Mouse (Mus musculus) ovary, postnatal 10 days (tissue): ENCODE measurements around the gene Cfdp1.
"Not testable (repeated sequence)": the region's sequence is repeated elsewhere in the genome, so short reads cannot be mapped to it uniquely, and the experiment has no call there.

Experiments
- DNase-seq: peaks from one replicate; pipeline ENCODE4 v3.0.0; 2022; ENCODE audit warnings: low spot score

Gene Cfdp1

DNA sequence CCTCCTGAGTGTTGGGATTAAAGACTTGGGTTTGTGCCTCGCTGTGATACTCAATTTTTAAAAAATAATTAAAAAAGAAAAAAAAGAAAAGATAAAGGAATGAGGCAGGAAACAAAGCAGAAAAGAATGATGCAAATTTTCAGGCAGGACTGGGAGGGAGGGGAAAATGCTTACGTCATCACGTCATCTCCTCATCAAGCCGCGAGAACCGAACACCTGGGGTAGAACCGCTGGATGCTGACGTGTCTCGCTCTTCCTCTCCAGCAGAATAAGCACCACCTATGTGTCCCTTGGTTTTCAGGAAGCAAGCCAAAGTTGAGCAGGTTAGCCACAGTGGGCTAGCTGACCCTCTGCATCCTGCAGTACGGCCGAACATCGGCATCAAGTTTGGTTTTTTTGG is 1.9 kb upstream of the Cfdp1 start:
- no peak for DNase-seq

DNA sequence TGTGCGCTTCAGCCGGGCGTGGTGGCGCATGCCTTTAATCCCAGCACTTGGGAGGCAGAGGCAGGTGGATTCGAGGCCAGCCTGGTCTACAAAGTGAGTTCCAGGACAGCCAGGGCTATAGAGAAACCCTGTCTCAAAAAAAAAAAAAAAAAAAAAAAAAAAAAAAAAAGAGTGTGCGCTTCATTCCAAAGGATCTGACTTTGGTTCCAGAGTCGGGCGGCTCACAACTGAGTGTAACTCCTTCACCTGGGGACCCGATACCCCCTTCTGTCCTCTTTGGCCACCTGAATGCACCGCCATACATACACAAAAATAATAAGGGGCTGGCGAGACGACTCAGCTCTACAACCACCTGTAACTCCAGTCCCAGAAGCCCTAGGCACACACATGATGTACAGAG is 872 bp downstream of the Cfdp1 start:
- not testable (repeated sequence) for DNase-seq

GRCm38 (mm10) chr8:111846746-111847145 is 7.3 kb downstream of the Cfdp1 start:
- no peak for DNase-seq

DNA sequence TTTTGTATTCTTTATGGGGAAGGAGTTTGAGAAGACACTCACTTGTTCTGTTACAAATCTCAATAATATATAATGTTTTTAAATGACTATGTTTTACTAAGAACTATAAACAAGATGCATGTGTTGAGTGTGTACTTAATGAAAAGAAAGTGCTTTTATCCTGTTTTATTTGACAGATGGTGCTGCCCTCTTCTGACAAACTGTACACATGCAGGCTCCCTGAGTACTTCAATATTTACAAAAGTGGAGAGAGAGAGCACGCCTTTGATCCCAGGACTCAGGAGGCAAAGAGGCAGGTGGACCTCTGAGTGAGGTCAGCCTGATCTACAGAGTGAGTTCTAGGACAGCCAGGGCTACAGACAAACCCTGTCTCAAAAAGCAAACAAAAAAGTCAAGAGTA is 18.6 kb downstream of the Cfdp1 start:
- no peak for DNase-seq

DNA sequence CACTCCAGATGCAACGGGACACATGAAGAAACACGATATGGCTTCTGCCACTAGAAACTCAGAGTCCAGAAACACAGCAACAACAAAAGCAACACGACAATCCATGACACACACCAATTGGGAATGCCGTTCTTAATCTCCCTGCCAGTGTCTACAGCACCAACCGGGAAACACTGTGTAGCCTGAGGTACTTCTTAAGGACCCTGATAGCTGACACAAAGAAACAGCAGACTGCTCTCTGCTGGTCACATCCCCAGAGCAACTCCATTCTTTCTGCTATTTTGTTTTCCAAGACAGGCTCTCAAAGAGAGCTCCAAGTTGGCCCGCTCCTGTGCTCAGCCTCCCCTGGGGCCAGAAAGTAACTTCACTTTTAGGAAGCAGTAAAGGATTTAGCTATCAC is 20.1 kb downstream of the Cfdp1 start:
- DNase-seq: no peak

GRCm38 (mm10) chr8:111832983-111833382 is 21.1 kb downstream of the Cfdp1 start:
- no peak for DNase-seq

GRCm38 (mm10) chr8:111831996-111832395 is 22.1 kb downstream of the Cfdp1 start:
- DNase-seq: no peak

DNA sequence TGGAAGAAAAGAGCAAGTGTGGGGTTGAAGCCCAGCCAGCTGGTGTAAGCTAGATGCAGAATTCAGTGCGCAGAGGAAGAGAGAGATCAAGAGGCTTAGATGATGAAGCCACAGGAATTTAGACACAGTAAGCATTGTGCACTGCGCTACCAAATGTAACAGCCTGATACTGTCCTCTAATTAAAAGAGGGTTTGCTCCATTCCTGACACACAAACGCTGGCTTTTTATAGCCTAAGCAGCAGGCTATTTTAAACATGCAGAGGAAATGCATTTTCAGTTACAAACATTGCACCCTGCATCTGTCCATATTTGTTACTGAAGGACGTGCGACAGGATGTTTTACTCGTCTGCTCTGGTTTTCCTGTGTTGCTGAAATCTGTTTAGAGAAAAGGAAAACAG is 25.5 kb downstream of the Cfdp1 start:
- DNase-seq: no peak

DNA sequence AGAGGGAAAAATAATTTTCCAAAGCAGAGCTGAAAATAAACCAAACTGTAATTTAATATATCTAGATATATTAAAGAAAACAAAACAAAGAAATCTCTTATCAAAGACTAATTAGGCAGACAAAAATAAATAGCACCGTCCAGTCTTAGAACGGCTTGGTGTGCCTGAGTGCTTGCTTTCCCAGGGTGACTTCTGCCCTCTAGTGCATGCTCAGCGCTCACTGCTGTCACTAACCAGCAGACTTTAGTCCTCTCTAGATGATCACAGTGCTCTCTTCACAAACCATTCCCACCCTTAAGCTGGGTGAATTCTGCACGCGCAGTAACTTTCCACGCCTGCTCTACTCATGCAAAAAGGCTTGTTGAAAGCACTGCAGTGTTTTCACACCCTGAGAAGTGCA is 28.9 kb downstream of the Cfdp1 start:
- no peak for DNase-seq

DNA sequence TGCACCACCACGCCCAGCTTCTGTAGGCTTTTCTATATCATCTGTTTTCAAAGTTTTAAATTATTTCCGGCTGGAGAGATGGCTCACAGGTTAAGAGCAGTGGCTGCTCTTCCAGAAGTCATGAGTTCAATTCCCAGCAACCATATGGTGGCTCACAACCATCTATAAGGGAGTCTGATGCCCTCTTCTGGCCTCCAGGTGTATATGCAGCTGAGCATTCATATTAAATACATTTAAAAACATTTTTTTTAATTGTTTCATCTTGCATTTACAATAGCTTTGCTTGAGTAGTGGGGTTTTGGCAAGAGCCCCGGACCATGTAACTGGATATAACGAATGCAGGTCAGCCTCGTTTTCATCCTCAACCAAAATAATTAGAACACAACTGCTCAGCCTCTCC is 29.8 kb downstream of the Cfdp1 start:
- DNase-seq: no peak

GRCm38 (mm10) chr8:111821199-111821598 is 32.9 kb downstream of the Cfdp1 start:
- no peak for DNase-seq

- no peak for DNase-seq
These were observed 33.4 kb downstream of the Cfdp1 start for GRCm38 (mm10) chr8:111820691-111821090.

- DNase-seq: no peak
These were observed 34.1 kb downstream of the Cfdp1 start for GRCm38 (mm10) chr8:111820018-111820417.

DNA sequence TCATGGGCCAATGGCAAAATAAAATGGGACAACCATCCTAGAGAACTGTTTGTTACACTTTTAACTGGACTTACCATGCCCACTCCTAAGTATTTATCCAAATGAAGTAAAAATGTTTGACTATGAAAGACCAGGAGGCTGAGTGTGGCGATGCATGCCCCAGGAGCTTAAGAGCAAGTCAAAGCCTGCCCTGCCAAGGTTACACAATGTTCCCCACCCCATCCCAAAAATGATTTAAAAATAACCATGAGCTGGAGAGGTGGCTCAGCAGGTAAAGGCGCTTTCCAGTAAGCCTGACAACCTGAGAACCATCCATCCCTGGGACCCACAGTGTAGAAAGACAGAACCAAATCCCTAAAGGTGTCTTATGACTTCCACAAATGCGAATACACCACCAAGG is 35.5 kb downstream of the Cfdp1 start:
- DNase-seq: no peak

GRCm38 (mm10) chr8:111815078-111815477 is 39.0 kb downstream of the Cfdp1 start:
- no peak for DNase-seq

GRCm38 (mm10) chr8:111813818-111814217 is 40.3 kb downstream of the Cfdp1 start:
- no peak for DNase-seq

- DNase-seq: no peak
These were observed 41.3 kb downstream of the Cfdp1 start for GRCm38 (mm10) chr8:111812835-111813234.

DNA sequence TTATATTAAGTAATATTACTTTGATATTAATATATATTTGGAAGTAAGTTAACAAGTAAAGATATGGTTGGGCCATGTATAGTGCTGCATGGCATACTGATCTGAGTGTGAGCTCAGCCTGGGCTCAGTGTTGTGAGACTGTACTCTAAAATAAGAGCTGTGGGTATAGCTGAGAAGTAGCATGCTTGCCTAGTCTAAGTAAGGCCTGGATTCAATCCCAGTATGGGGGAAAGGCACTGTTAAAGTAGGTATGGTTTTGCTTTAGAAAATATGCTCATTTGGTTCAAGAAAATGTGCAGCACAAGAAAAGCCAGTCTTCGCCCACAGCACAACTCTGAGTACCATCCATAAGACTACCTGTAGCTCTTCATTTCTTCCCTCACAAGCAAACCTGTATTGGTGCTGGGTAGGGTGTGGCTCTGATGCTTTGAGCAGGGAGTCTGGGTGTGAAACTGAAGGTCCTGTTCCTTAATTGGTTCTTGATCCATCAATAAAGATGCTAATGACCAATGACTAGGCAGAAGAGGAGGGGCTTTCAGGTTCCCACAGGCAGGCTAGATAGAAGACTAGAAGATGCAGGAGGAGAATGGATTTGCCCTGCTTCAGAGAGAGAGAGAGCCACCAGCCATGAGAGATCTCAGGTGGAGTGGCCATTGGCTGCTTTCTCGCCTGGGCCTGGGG is 43.3 kb downstream of the Cfdp1 start:
- no peak for DNase-seq

DNA sequence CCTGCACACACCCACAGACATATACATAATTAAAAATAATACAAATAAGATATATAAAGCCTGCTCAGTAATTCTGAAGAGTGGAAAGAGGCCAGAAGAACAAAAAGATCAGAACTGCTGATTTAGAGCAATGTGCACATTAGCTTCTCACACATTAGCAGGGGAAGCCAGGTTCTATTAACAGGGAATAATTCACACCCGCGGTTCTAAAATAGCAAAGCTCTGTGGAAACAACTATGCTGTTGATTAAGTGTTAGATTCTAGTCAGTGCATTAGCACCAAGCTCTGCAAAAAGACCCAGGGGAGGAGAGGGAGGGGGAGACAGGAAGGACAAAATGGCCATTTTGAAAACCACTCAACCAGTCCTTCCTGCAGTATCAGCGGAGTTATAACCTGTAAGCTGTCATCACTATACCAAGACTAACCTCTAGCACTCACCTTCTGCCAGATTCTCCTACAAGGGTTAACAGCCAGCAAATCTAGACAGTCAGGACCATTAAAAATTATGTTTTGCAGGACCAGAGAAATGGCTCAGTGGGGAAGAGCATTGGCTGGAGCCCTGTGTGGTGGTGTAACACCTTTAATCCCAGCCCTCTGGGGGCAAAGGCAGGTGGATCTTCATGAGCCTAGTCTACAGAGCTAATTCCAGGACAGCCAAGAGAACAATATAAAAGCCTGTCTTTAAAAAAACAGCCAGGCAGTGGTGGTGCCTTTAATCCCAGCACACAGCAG is 45.0 kb downstream of the Cfdp1 start:
- no peak for DNase-seq

DNA sequence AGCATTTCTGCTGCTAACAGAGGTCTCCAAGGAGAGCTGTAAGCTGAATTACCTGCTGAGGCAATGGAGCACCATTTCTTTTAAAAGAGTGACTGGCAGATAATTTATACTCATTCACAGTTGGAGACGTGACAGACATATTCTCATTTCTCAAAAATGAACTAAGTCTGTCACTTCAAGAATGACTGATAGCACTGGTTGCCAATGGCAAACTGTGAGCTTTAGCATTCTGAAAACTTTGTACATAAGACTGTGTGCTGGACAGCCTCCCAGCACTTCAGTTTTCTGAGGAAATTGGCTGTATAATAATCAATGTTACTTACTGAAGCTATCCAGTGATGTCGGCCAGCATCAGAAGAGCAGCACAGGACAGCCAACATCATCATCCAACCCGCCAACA is 46.1 kb downstream of the Cfdp1 start:
- no peak for DNase-seq

DNA sequence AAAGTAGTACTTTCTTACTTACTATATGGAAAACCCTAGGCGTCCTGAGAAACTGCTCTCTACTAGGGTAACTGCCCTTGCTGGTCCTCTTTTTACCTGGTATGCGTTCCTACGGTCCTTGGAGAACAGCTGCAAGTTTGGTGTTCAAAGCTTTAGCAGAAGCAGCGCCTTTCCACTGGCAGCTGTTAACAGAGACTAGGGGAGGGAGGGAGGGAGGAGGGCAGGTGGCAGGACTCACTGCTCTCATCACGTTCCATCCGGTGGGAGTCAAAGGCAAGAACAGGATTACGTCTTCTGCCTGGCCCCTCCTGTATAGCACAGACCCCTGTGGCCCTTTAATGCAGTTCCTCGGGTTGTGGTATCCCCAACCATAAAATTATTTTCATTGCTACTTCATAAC is 50.7 kb downstream of the Cfdp1 start:
- no peak for DNase-seq

DNA sequence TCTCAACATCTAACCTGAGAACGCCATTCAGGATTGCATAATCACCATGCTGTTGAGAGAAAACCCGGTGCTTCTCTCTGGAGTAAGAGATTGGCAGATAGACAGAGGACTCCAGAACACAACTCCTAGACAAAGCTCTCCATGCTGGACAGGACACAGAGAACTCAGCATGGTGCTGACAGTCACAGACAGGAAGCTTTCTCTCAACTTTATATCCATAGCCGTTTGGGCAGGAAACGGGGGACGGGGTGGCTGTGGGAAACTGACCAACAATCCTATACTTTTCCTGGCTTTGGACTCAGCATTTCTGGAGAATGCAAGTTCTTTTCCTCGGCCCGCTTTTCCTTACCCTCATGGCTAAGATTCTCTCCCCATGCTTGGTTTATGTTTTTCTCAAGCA is 51.8 kb downstream of the Cfdp1 start:
- no peak for DNase-seq

- DNase-seq: no peak
These were observed 52.6 kb downstream of the Cfdp1 start for GRCm38 (mm10) chr8:111801456-111801855.

DNA sequence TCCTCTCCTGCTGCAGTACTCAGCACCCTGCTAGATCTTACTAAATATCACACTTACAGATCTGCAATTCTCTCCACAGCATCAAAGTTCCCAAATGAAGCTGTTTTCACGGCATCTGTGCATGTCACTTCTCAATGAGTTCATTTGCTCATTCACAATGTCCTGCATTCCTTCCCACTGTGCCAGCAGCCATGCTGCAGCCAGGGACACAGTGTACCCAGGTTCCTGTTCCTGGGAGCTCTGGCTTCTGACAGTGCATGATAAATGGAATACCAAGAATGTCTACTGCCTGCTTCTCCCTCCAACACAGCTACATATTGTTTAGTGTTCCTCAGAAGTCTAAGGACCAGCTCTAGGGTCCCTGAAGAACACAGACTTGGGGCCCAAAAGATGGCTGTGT is 57.6 kb downstream of the Cfdp1 start:
- no peak for DNase-seq
